Mouse (Mus musculus) CD4-positive naive resting alpha-beta T cell, adult 57 days (primary cell): Measurements from ENCODE around the gene Gm20855. TPM values are rescaled to one million over a fixed set of nuclear protein-coding genes. Genes with fewer than 3 reads are reported as not detected.

Experiments used
- total RNA-seq: library from RNA; stranded (reverse); gene quantifications from one replicate; pipeline ENCODE4 v1.2.4, GENCODE M21; 2023

The Gm20855 gene
- not detected for total RNA-seq

DNA sequence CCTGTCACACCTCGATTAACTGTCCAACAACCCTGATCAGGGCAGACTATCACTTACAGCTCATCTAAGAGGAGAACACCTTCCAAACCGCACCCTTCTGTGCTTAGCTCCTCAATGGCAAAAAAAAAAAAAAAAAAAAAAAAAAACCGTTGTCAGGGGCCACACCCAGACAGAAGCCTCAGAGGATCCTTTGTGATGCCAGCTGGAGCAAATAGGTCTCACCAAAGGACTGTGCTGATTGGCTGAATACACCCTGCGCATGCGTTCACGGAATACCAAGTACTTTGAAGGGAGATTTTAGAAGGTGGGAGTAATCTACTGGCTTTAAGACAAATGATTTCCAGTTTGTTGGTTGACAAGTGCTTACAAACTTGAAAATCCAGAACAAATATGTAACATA lies at the start of gene Gm20855:
Gene Gm20855, minus strand, starts transcription at position 101 of the 400 bp plus-strand sequence.

